Mouse (Mus musculus): ENCODE measurements around the gene Wipf1.

DNA sequence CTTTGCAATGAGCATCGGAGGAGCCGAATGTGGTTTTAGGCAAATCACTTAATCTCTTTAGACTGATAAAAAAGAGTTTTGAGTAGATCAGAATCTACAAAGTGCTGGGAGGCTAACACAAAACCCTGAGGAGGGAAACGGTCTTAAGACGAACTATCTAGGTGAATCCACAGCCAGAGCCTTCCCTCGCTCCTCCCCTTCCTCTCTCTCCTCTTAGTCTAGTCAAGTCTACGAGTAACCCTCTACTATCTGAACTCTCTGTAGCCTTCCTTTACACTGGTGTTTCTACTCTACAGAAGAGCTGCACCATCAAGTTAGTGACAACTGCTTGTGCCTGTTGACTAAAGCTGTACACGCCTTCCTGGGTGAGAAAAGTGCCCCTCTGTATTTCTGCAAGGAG is 77.0 kb downstream of the Wipf1 start:
- TF ChIP-seq CTCF (IDR thresholded peaks at IDR 0.05; ENCODE audit: low read depth, low read length) (no peak), POLR2A (IDR thresholded peaks at IDR 0.05; ENCODE audit: insufficient read depth, low read length) (no peak), EP300 (IDR thresholded peaks at IDR 0.05; ENCODE audit: insufficient read depth, low read depth, low read length) (no peak)
